Mouse (Mus musculus): Measurements from ENCODE around the gene Habp2. TPM values are rescaled to one million over a fixed set of nuclear protein-coding genes. Genes with fewer than 3 reads are reported as not detected.
A peak's percentile ranks its signal among the peaks of the same experiment; 100 is the strongest.

Habp2 gene
- polyA plus RNA-seq, 1 experiment from 2014 or later: 50.5 TPM

DNA sequence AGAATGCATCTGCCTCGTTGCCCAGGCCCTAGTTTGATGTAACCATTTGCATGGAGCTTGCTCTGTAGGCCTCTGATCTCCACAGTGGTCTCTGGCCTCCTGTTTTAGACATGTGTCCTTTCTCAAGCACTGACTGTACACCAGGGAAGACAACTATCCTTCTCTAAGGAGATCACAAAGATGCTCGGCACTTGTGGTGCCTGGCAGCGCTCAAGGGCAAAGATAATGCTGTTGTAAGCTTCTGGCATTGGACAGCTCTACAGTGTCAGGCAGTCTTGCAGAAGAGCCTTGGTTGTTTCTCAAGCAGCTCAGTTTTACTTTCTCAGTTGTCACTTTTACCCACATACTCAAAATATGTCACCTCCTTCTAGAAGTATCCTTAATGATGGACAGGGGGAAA lies 29.6 kb downstream of the Habp2 start:
- no peaks in the 10 kb centered on the region for H3K27me3 ChIP-seq (ENCODE audit: insufficient read depth, low read length)
- no peak overlapping the region for H3K4me3 ChIP-seq (replicated peaks; ENCODE audit: low read depth, low read length)
- ATAC-seq (replicated peaks; ENCODE audit: low FRiP score, low read depth) (no peak), DNase-seq (ENCODE audit: low spot score) (no peak)
- H3K9ac ChIP-seq (ENCODE audit: low read depth, low read length): no peak overlapping the region
- no peaks in the 10 kb centered on the region for H3K9me3 ChIP-seq (replicated peaks; ENCODE audit: low read length)
- TF ChIP-seq CTCF (IDR thresholded peaks at IDR 0.05; ENCODE audit: low read depth): no peak
- no peak overlapping the region for H3K27ac ChIP-seq
- no peaks in the 10 kb centered on the region for H3K36me3 ChIP-seq (ENCODE audit: insufficient read depth, low read length)
- peaks cover 10% of the 10 kb centered on the region; the same call in 1 of the 2 replicates for H3K4me1 ChIP-seq (replicated peaks; ENCODE audit: insufficient read depth, low read length)
- WGBS: 83% methylated on average over 3 of the region's 3 CpGs
- H3K4me2 ChIP-seq (ENCODE audit: low read length): no peak overlapping the region

- Histone ChIP-seq H3K4me1 (replicated peaks; ENCODE audit: insufficient read depth, low read length) (peaks cover 10% of the 10 kb centered on the region; the same call in 1 of the 2 replicates), H3K27ac (no peak overlapping the region), H3K4me3 (replicated peaks; ENCODE audit: low read depth, low read length) (no peak overlapping the region), H3K4me2 (ENCODE audit: low read length) (no peak overlapping the region), H3K27me3 (ENCODE audit: insufficient read depth, low read length) (no peaks in the 10 kb centered on the region), H3K36me3 (ENCODE audit: insufficient read depth, low read length) (no peaks in the 10 kb centered on the region), H3K9ac (ENCODE audit: low read depth, low read length) (no peak overlapping the region), H3K9me3 (replicated peaks; ENCODE audit: low read length) (no peaks in the 10 kb centered on the region)
- ATAC-seq (replicated peaks; ENCODE audit: low FRiP score, low read depth): no peak
- TF ChIP-seq CTCF (IDR thresholded peaks at IDR 0.05; ENCODE audit: low read depth): no peak
- WGBS: 92% methylated on average over 7 of the region's 7 CpGs
- no peak for DNase-seq (ENCODE audit: low spot score)
These were observed 32.3 kb downstream of the Habp2 start for GRCm38 (mm10) chr19:56319219-56319618.

GRCm38 (mm10) chr19:56319629-56320028 lies 32.7 kb downstream of the Habp2 start:
- no peak for ATAC-seq (replicated peaks; ENCODE audit: low FRiP score, low read depth)
- 0 out of 2 replicates have a peak overlapping the region, but pooled peaks have one; percentile 8 for H3K9ac ChIP-seq (ENCODE audit: low read depth, low read length)
- no peak overlapping the region for H3K4me2 ChIP-seq (ENCODE audit: low read length)

DNA sequence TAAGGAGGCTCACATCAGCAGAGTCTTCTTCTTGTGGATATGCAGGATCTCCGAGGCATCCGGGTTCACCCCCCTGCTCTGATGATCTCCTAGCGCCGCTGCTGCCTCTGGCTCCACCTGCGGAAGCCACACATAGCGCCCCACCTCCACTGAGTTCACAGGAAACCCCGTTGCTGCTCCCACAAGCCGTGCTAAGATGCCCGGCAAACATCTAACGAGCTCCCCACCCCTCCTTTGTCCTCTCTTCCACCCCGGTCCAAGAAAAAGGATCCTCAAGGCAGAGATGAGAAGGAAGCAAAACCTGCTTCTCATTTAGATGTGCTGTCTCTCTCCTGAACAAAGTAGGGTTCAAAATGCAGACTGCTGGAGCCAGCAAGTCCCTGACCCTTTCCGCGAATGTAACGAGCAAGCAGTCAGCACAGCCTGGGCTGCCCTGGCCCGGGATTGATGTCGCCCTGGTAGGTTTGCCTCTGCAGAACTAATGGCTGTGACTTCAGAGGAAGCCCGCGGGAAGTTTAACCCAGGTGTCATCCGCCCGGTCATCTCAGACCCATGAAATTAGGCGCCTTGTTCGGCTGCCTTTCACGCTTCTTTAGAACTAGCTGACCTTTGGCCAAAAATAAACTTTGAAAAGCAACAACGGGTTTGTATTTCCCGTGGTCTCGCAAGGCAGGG lies 33.4 kb downstream of the Habp2 start:
- H3K4me1 ChIP-seq (replicated peaks; ENCODE audit: insufficient read depth, low read length): peaks cover 10% of the 10 kb centered on the region; the same call in 1 of the 2 replicates
- no peaks in the 10 kb centered on the region for H3K36me3 ChIP-seq (ENCODE audit: insufficient read depth, low read length)
- H3K27ac ChIP-seq: no peak overlapping the region
- peak overlapping the region; percentile 38 for H3K4me2 ChIP-seq (ENCODE audit: low read length)
- H3K4me3 ChIP-seq (replicated peaks; ENCODE audit: low read depth, low read length): no peak overlapping the region
- DNase-seq (ENCODE audit: low spot score) (peak; percentile 44), ATAC-seq (replicated peaks; ENCODE audit: low FRiP score, low read depth) (no peak)
- 0 out of 2 replicates have a peak overlapping the region, but pooled peaks have one; percentile 8 for H3K9ac ChIP-seq (ENCODE audit: low read depth, low read length)
- H3K27me3 ChIP-seq (ENCODE audit: insufficient read depth, low read length): no peaks in the 10 kb centered on the region
- 10% methylated on average over 26 of the region's 26 CpGs for WGBS
- no peak for TF ChIP-seq CTCF (IDR thresholded peaks at IDR 0.05; ENCODE audit: low read depth)
- H3K9me3 ChIP-seq (replicated peaks; ENCODE audit: low read length): no peaks in the 10 kb centered on the region

More at GRCm38 (mm10) chr19:56319629-56320028, 32.7 kb downstream of the Habp2 start:
- Histone ChIP-seq H3K27me3 (ENCODE audit: insufficient read depth, low read length) (no peaks in the 10 kb centered on the region), H3K36me3 (ENCODE audit: insufficient read depth, low read length) (no peaks in the 10 kb centered on the region), H3K27ac (no peak overlapping the region), H3K4me1 (replicated peaks; ENCODE audit: insufficient read depth, low read length) (peaks cover 10% of the 10 kb centered on the region; the same call in 1 of the 2 replicates), H3K4me3 (replicated peaks; ENCODE audit: low read depth, low read length) (no peak overlapping the region), H3K9me3 (replicated peaks; ENCODE audit: low read length) (no peaks in the 10 kb centered on the region)
- WGBS: 92% methylated on average over 6 of the region's 6 CpGs
- TF ChIP-seq CTCF (IDR thresholded peaks at IDR 0.05; ENCODE audit: low read depth): no peak
- no peak for DNase-seq (ENCODE audit: low spot score)

DNA sequence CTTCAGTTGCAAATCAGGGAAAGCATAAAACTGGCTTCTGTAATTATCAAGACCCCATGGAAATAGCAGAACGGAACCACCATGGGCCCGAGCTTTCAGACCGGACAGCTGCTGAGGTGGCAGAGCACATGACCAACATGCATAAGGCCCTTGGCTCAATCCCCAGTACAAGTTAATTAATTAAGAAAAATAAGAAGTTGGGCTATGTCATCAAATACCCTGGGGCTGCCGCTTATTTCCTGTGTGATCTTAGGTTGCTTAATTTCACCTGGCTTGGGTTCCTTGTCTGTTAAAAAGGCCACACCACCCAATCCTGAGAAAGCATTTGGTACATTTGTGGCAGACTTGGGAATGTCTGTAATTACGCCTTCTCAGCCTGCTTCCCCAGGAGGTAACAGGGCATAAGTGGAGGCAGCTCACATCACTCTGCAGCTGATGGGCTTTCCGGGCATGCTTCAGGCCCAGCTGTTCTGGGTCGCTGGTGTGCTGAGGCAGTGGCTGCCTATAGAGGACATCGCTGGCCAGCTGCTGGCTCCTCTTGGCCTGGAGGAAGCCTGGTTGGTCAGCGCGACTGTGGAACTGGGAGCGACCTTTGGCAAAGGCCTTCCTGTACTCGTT lies 34.5 kb downstream of the Habp2 start:
- DNase-seq (ENCODE audit: low spot score) (peak; percentile 23), ATAC-seq (replicated peaks; ENCODE audit: low FRiP score, low read depth) (no peak)
- H3K4me1 ChIP-seq (replicated peaks; ENCODE audit: insufficient read depth, low read length): peaks cover 14% of the 10 kb centered on the region; the same call in 1 of the 2 replicates

DNA sequence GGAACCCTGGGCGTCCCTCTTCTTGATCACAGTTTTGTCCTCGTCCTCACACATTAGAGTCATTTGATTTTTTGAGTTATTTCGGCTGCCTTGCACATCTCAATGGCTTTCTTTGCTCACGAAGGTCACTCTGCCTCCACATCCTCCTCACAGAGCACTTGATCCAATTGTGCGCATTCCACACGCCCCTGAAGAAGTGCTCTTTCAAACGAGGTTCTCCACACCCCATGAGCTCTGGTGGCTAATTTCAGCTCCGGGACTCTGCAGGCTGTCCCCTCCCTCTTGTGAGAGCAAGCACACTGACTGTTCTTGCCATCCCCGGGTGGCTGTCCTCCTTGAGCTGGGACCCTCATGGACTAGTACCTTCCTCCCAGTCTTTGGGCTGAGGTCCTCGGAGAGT lies 38.7 kb downstream of the Habp2 start:
- 44% methylated on average over 10 of the region's 10 CpGs for WGBS
- Histone ChIP-seq H3K27ac (no peak overlapping the region), H3K4me2 (ENCODE audit: low read length) (peak overlapping the region; percentile 14; the same call in 1 of the 2 replicates), H3K4me3 (replicated peaks; ENCODE audit: low read depth, low read length) (no peak overlapping the region), H3K27me3 (ENCODE audit: insufficient read depth, low read length) (no peaks in the 10 kb centered on the region), H3K36me3 (ENCODE audit: insufficient read depth, low read length) (no peaks in the 10 kb centered on the region), H3K9ac (ENCODE audit: low read depth, low read length) (no peak overlapping the region), H3K9me3 (replicated peaks; ENCODE audit: low read length) (no peaks in the 10 kb centered on the region), H3K4me1 (replicated peaks; ENCODE audit: insufficient read depth, low read length) (peaks cover 6% of the 10 kb centered on the region; the same call in 1 of the 2 replicates)
- no peak for TF ChIP-seq CTCF (IDR thresholded peaks at IDR 0.05; ENCODE audit: low read depth)
- DNase-seq (ENCODE audit: low spot score) (no peak), ATAC-seq (replicated peaks; ENCODE audit: low FRiP score, low read depth) (no peak)

More for the DNA sequence above, 34.5 kb downstream of the Habp2 start:
- no peak overlapping the region for H3K27ac ChIP-seq
- 67% methylated on average over 12 of the region's 12 CpGs for WGBS
- H3K27me3 ChIP-seq (ENCODE audit: insufficient read depth, low read length): no peaks in the 10 kb centered on the region
- no peak overlapping the region for H3K4me2 ChIP-seq (ENCODE audit: low read length)
- no peaks in the 10 kb centered on the region for H3K9me3 ChIP-seq (replicated peaks; ENCODE audit: low read length)
- no peak overlapping the region for H3K9ac ChIP-seq (ENCODE audit: low read depth, low read length)
- H3K4me3 ChIP-seq (replicated peaks; ENCODE audit: low read depth, low read length): no peak overlapping the region
- no peak for TF ChIP-seq CTCF (IDR thresholded peaks at IDR 0.05; ENCODE audit: low read depth)
- H3K36me3 ChIP-seq (ENCODE audit: insufficient read depth, low read length): no peaks in the 10 kb centered on the region

Data from kidney, postnatal 0 days (tissue).